8 mouse cellular contexts compared by ENCODE assay signal in the genomic region with DNA sequence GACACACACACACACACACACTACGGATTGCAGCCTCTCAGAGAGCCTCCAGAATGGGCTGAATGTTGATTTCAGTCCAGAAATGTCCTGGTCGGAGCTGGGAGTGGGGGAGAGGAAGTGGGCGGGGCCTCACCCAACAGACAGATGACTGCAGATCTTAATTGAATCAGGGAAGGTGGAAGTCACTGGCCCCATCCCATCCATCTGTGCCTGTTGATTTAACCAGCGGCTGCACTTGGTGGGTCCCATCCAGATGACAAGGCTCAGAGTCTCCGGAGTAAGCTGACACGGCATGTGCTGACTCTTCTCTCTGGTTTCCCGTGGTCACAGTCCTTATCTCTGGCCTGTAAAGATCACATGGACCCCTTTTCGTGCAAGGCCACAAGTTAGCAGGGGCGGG. TPM values are rescaled to one million over a fixed set of nuclear protein-coding genes. Genes with fewer than 3 reads are reported as not detected.
DNase-seq lines count a peak whose midpoint lies in the region; ATAC-seq and TF ChIP-seq lines count a peak whose summit lies in the region.

No protein-coding gene starts in this region.

- H3K27ac ChIP-seq in heart, postnatal 0 days (ENCODE audit: low read depth) = peak overlapping the region; percentile 69; the same call in 1 of the 2 replicates
- no peak overlapping the region for H3K27ac ChIP-seq in limb, embryonic 14.5 days (replicated peaks; ENCODE audit: low read depth, low read length)
- no peak overlapping the region for H3K27ac ChIP-seq in forebrain, embryonic 12.5 days

- peak; percentile 32; the same call in 1 of the 2 replicates for ATAC-seq in heart, postnatal 0 days (ENCODE audit: insufficient read depth, low read depth)
- peak; percentile 23; the same call in 1 of the 2 replicates for ATAC-seq in limb, embryonic 14.5 days (ENCODE audit: low FRiP score, low read depth)
- no peak for ATAC-seq in forebrain, embryonic 12.5 days (ENCODE audit: low FRiP score)

- DNase-seq in adrenal gland, postnatal 10 days = peak; percentile 61
- no peak for DNase-seq in adrenal gland, adult 18-20 months (ENCODE audit: low spot score in 2 of 2)
- DNase-seq in adrenal gland, postnatal 36 days = peak; percentile 46 to 68
- peak; percentile 51 for DNase-seq in heart, postnatal 0 days (ENCODE audit: low spot score)
- no peak for DNase-seq in limb, embryonic 14.5 days (ENCODE audit: low spot score)
- no peak for DNase-seq in left cerebral cortex, adult 11 months (ENCODE audit: low spot score)

- H3ac ChIP-seq in myocyte (ENCODE audit: control insufficient read depth, insufficient read length) = no peak overlapping the region

- H3K79me2 ChIP-seq in myocyte (ENCODE audit: control insufficient read depth, insufficient read depth) = no peaks in the 10 kb centered on the region

- TF ChIP-seq EP300 in heart, postnatal 0 days (IDR thresholded peaks at IDR 0.05; ENCODE audit: low read depth) = no peak

- H3K9ac ChIP-seq in heart, postnatal 0 days (replicated peaks; ENCODE audit: low read depth, low read length) = no peak overlapping the region
- no peak overlapping the region; the same call in 1 of the 2 replicates for H3K9ac ChIP-seq in limb, embryonic 14.5 days (ENCODE audit: low read depth, low read length, severe bottlenecking)
- no peak overlapping the region for H3K9ac ChIP-seq in forebrain, embryonic 12.5 days

- H3K4me2 ChIP-seq in heart, postnatal 0 days (ENCODE audit: low read depth, low read length) = peak overlapping the region; percentile 36; the same call in 1 of the 2 replicates
- no peak overlapping the region for H3K4me2 ChIP-seq in limb, embryonic 14.5 days (replicated peaks; ENCODE audit: low read depth, low read length, severe bottlenecking)
- H3K4me2 ChIP-seq in myocyte (ENCODE audit: low read depth) = peak overlapping the region; percentile 24
- H3K4me2 ChIP-seq in forebrain, embryonic 12.5 days = no peak overlapping the region

- 8% methylated on average over 9 of the region's 9 CpGs for WGBS in heart, postnatal 0 days
- 22% methylated on average over 7 of the region's 9 CpGs for whole genome bisulfite sequencing in limb, embryonic 14.5 days
- WGBS in forebrain, embryonic 12.5 days = 47% methylated on average over 9 of the region's 9 CpGs

- H3K36me3 ChIP-seq in heart, postnatal 0 days (replicated peaks; ENCODE audit: control insufficient read depth, insufficient read depth, low read length) = no peaks in the 10 kb centered on the region
- no peaks in the 10 kb centered on the region for H3K36me3 ChIP-seq in limb, embryonic 14.5 days (ENCODE audit: control insufficient read depth, insufficient read depth, low read length)
- H3K36me3 ChIP-seq in myocyte (ENCODE audit: control insufficient read depth, insufficient read depth) = no peaks in the 10 kb centered on the region
- H3K36me3 ChIP-seq in forebrain, embryonic 12.5 days (replicated peaks) = no peaks in the 10 kb centered on the region

- TF ChIP-seq POLR2A in limb, embryonic 14.5 days (IDR thresholded peaks at IDR 0.05; ENCODE audit: borderline replicate concordance, extremely low read depth, insufficient read depth, insufficient read length) = no peak
- TF ChIP-seq POLR2A in myocyte (IDR thresholded peaks at IDR 0.05; ENCODE audit: insufficient read length, low read depth) = no peak

- no peak overlapping the region for H3K4me3 ChIP-seq in heart, postnatal 0 days (ENCODE audit: low read depth, low read length)
- no peak overlapping the region for H3K4me3 ChIP-seq in limb, embryonic 14.5 days (replicated peaks; ENCODE audit: low read length)
- no peak overlapping the region for H3K4me3 ChIP-seq in myocyte
- H3K4me3 ChIP-seq in forebrain, embryonic 12.5 days (replicated peaks) = no peak overlapping the region

- H3K4me1 ChIP-seq in heart, postnatal 0 days (ENCODE audit: control insufficient read depth, insufficient read depth) = peaks cover 30% of the 10 kb centered on the region
- H3K4me1 ChIP-seq in limb, embryonic 14.5 days (ENCODE audit: control insufficient read depth, insufficient read depth, low read length) = peaks cover 13% of the 10 kb centered on the region
- peaks cover 15% of the 10 kb centered on the region for H3K4me1 ChIP-seq in forebrain, embryonic 12.5 days

- H3K27me3 ChIP-seq in heart, postnatal 0 days (ENCODE audit: control insufficient read depth, insufficient read depth, low read length) = no peaks in the 10 kb centered on the region
- no peaks in the 10 kb centered on the region for H3K27me3 ChIP-seq in limb, embryonic 14.5 days (ENCODE audit: control insufficient read depth, insufficient read depth, low read length)
- no peaks in the 10 kb centered on the region for H3K27me3 ChIP-seq in myocyte (ENCODE audit: control insufficient read depth, insufficient read depth, insufficient read length)
- H3K27me3 ChIP-seq in forebrain, embryonic 12.5 days = no peaks in the 10 kb centered on the region

- H3K9me3 ChIP-seq in heart, postnatal 0 days (replicated peaks; ENCODE audit: control insufficient read depth, low read length) = no peaks in the 10 kb centered on the region
- H3K9me3 ChIP-seq in limb, embryonic 14.5 days (ENCODE audit: control insufficient read depth, low read length) = no peaks in the 10 kb centered on the region
- H3K9me3 ChIP-seq in forebrain, embryonic 12.5 days = no peaks in the 10 kb centered on the region

- no peak for TF ChIP-seq CTCF in heart, postnatal 0 days (IDR thresholded peaks at IDR 0.05; ENCODE audit: low read depth)

TF ChIP-seq in myocyte, 11 proteins besides CTCF, POLR2A, EP300 and RAD21:
- TF ChIP-seq SRF (IDR thresholded peaks at IDR 0.05; ENCODE audit: control insufficient read depth, insufficient read length, low read depth) (no peak), USF1 (IDR thresholded peaks at IDR 0.05; ENCODE audit: low read depth) (no peak), MYOG (IDR thresholded peaks at IDR 0.05; ENCODE audit: control insufficient read depth in 1 of 3, insufficient read depth in 1 of 3, insufficient read length in 2 of 3, low read depth in 2 of 3) (no peak), MAX (IDR thresholded peaks at IDR 0.05; ENCODE audit: low read depth) (no peak), TCF3 (IDR thresholded peaks at IDR 0.05; ENCODE audit: insufficient read length, low read depth) (no peak), TCF12 (IDR thresholded peaks at IDR 0.05; ENCODE audit: insufficient read depth, poor library complexity, severe bottlenecking) (no peak), MYOD1 (IDR thresholded peaks at IDR 0.05; ENCODE audit: control insufficient read depth in 1 of 3, insufficient read length in 2 of 3, low read depth in 2 of 3) (no peak), E2F4 (IDR thresholded peaks at IDR 0.05; ENCODE audit: insufficient read depth) (no peak), POLR2AphosphoS2 (IDR thresholded peaks at IDR 0.05; ENCODE audit: insufficient read length, low read depth) (no peak), REST (IDR thresholded peaks at IDR 0.05; ENCODE audit: insufficient read depth, insufficient read length) (no peak), CEBPB (IDR thresholded peaks at IDR 0.05; ENCODE audit: insufficient read depth, poor library complexity, severe bottlenecking) (no peak)
TF ChIP-seq in myocyte: peak in this region for 0.

RNA-seq across cellular contexts. Expression of a gene that starts 15.9 kb away (rescaled TPM):
- total RNA-seq in adrenal gland, postnatal 10 days (2021) = 10 to 100 TPM; 26.0 to 29.3 TPM
- total RNA-seq in adrenal gland, adult 18-20 months (2021) = 10 to 100 TPM; 33.0 to 35.9 TPM
- 10 to 100 TPM; 31.3 to 40.7 TPM for total RNA-seq in adrenal gland, postnatal 36 days (2021)
- 1.1 and 3.9 TPM in 2 replicates for total RNA-seq in heart, postnatal 0 days (2014; rRNA removed; ENCODE audit: low replicate concordance)
- polyA plus RNA-seq in heart, postnatal 0 days (2015; fragmentation: Nextera tagmentation; extraction: Ambion mirVana) = 5.8 and 7.5 TPM in 2 replicates
- 7.1 and 7.4 TPM in 2 replicates for polyA plus RNA-seq in limb, embryonic 14.5 days (2012; rRNA removed)
- polyA plus RNA-seq in limb, embryonic 14.5 days (2014; fragmentation: Nextera tagmentation; extraction: Ambion mirVana) = 14.3 and 15.8 TPM in 2 replicates
- polyA plus RNA-seq in myocyte (2012; fragmentation: generic; extraction: Trizol) = 7.7 TPM
- 24.3 and 24.8 TPM in 2 replicates for polyA plus RNA-seq in forebrain, embryonic 12.5 days (2016; fragmentation: Nextera tagmentation; extraction: Ambion mirVana)

RNA-seq across cellular contexts. Expression of a gene that starts 20.0 kb away (rescaled TPM):
- 100 to 1,000 TPM; 100 to 109 TPM for total RNA-seq in adrenal gland, postnatal 10 days (2021)
- 100 to 1,000 TPM; 103 to 120 TPM for total RNA-seq in adrenal gland, adult 18-20 months (2021)
- 100 to 1,000 TPM; 115 to 134 TPM for total RNA-seq in adrenal gland, postnatal 36 days (2021)
- total RNA-seq in heart, postnatal 0 days (2014; rRNA removed; ENCODE audit: low replicate concordance) = 31.9 and 50.1 TPM in 2 replicates
- polyA plus RNA-seq in heart, postnatal 0 days (2015; fragmentation: Nextera tagmentation; extraction: Ambion mirVana) = 36.9 and 38.2 TPM in 2 replicates
- 74.7 and 91.8 TPM in 2 replicates for polyA plus RNA-seq in limb, embryonic 14.5 days (2012; rRNA removed)
- 43.8 and 46.3 TPM in 2 replicates for polyA plus RNA-seq in limb, embryonic 14.5 days (2014; fragmentation: Nextera tagmentation; extraction: Ambion mirVana)
- 77.0 TPM for polyA plus RNA-seq in myocyte (2012; fragmentation: generic; extraction: Trizol)
- polyA plus RNA-seq in forebrain, embryonic 12.5 days (2016; fragmentation: Nextera tagmentation; extraction: Ambion mirVana) = 113 and 116 TPM in 2 replicates

Comparison
In these comparisons a context has a peak if more than half of its experiments do, and no peak if none do; other contexts are left out.
1. DNase-seq: peak in adrenal gland, postnatal 10 days (single experiment), adrenal gland, postnatal 36 days (2 of 2) and heart, postnatal 0 days (single experiment); none in adrenal gland, adult 18-20 months (0 of 2), limb, embryonic 14.5 days (single experiment) and left cerebral cortex, adult 11 months (single experiment).
2. H3K4me2 ChIP-seq: peak in heart, postnatal 0 days (single experiment) and myocyte (single experiment); none in limb, embryonic 14.5 days (single experiment) and forebrain, embryonic 12.5 days (single experiment).